Mouse (Mus musculus): ENCODE measurements around the gene Dpp9. TPM values are rescaled to one million over a fixed set of nuclear protein-coding genes. Genes with fewer than 3 reads are reported as not detected.
A peak's percentile ranks its signal among the peaks of the same experiment; 100 is the strongest.

Dpp9 gene
- polyA plus RNA-seq, 1 experiment from 2014 or later = 28.5 TPM

GRCm38 (mm10) chr17:56202476-56202875, 16.2 kb downstream of the Dpp9 start:
- peaks cover 9% of the 10 kb centered on the region for H3K4me1 ChIP-seq
- no peak overlapping the region for H3K4me3 ChIP-seq
- WGBS (ENCODE audit: insufficient replicate concordance) = 87% methylated on average over 8 of the region's 8 CpGs
- H3K9ac ChIP-seq = no peak overlapping the region
- no peak for ATAC-seq
- no peak overlapping the region for H3K4me2 ChIP-seq
- peaks cover 90% of the 10 kb centered on the region for H3K36me3 ChIP-seq
- H3K27ac ChIP-seq = no peak overlapping the region
- H3K27me3 ChIP-seq (replicated peaks) = no peaks in the 10 kb centered on the region
- no peaks in the 10 kb centered on the region for H3K9me3 ChIP-seq (replicated peaks)

GRCm38 (mm10) chr17:56201642-56202041, 17.1 kb downstream of the Dpp9 start:
- 47% methylated on average over 3 of the region's 3 CpGs for WGBS (ENCODE audit: insufficient replicate concordance)
- Histone ChIP-seq H3K9me3 (replicated peaks) (no peaks in the 10 kb centered on the region), H3K36me3 (peaks cover 90% of the 10 kb centered on the region), H3K9ac (no peak overlapping the region), H3K27me3 (replicated peaks) (no peaks in the 10 kb centered on the region), H3K27ac (no peak overlapping the region), H3K4me2 (no peak overlapping the region), H3K4me3 (no peak overlapping the region), H3K4me1 (peaks cover under 1% of the 10 kb centered on the region; the same call in 1 of the 2 replicates)
- no peak for ATAC-seq

GRCm38 (mm10) chr17:56200586-56200985, 18.1 kb downstream of the Dpp9 start:
- ATAC-seq = no peak
- Histone ChIP-seq H3K27ac (no peak overlapping the region), H3K9ac (no peak overlapping the region), H3K4me1 (no peaks in the 10 kb centered on the region), H3K36me3 (peaks cover 90% of the 10 kb centered on the region), H3K4me2 (no peak overlapping the region), H3K9me3 (replicated peaks) (no peaks in the 10 kb centered on the region), H3K4me3 (no peak overlapping the region), H3K27me3 (replicated peaks) (no peaks in the 10 kb centered on the region)
- 74% methylated on average over 9 of the region's 9 CpGs for WGBS (ENCODE audit: insufficient replicate concordance)

GRCm38 (mm10) chr17:56196860-56197259, 21.8 kb downstream of the Dpp9 start:
- Histone ChIP-seq H3K4me1 (no peaks in the 10 kb centered on the region), H3K4me3 (no peak overlapping the region), H3K36me3 (peaks cover 89% of the 10 kb centered on the region), H3K9me3 (replicated peaks) (no peaks in the 10 kb centered on the region), H3K27ac (no peak overlapping the region), H3K4me2 (no peak overlapping the region), H3K27me3 (replicated peaks) (no peaks in the 10 kb centered on the region), H3K9ac (no peak overlapping the region)
- ATAC-seq = no peak
- WGBS (ENCODE audit: insufficient replicate concordance) = 68% methylated on average over 2 of the region's 2 CpGs

GRCm38 (mm10) chr17:56194765-56195164, 23.9 kb downstream of the Dpp9 start:
- no peaks in the 10 kb centered on the region for H3K27me3 ChIP-seq (replicated peaks)
- no peak overlapping the region for H3K27ac ChIP-seq
- peak; percentile 27; the same call in 1 of the 2 replicates for ATAC-seq
- H3K4me3 ChIP-seq = no peak overlapping the region
- peaks cover 95% of the 10 kb centered on the region for H3K36me3 ChIP-seq
- H3K9ac ChIP-seq = no peak overlapping the region
- 83% methylated on average over 13 of the region's 13 CpGs for WGBS (ENCODE audit: insufficient replicate concordance)
- no peaks in the 10 kb centered on the region for H3K9me3 ChIP-seq (replicated peaks)
- H3K4me2 ChIP-seq = no peak overlapping the region
- no peaks in the 10 kb centered on the region for H3K4me1 ChIP-seq

- Histone ChIP-seq H3K4me1 (no peaks in the 10 kb centered on the region), H3K27me3 (replicated peaks) (no peaks in the 10 kb centered on the region), H3K9ac (no peak overlapping the region), H3K4me3 (no peak overlapping the region), H3K36me3 (peaks cover 99% of the 10 kb centered on the region), H3K9me3 (replicated peaks) (no peaks in the 10 kb centered on the region), H3K27ac (no peak overlapping the region), H3K4me2 (no peak overlapping the region)
- 78% methylated on average over 12 of the region's 12 CpGs for WGBS (ENCODE audit: insufficient replicate concordance)
- ATAC-seq = 0 out of 2 replicates have a peak, but pooled peaks have one; percentile 6
Measured at GRCm38 (mm10) chr17:56194357-56194756, 24.3 kb downstream of the Dpp9 start.

GRCm38 (mm10) chr17:56191266-56191665, 27.4 kb downstream of the Dpp9 start:
- Histone ChIP-seq H3K4me1 (no peaks in the 10 kb centered on the region), H3K36me3 (peaks cover 98% of the 10 kb centered on the region), H3K27ac (no peak overlapping the region), H3K9me3 (replicated peaks) (no peaks in the 10 kb centered on the region), H3K27me3 (replicated peaks) (no peaks in the 10 kb centered on the region), H3K4me2 (no peak overlapping the region), H3K4me3 (no peak overlapping the region), H3K9ac (no peak overlapping the region)
- WGBS (ENCODE audit: insufficient replicate concordance) = 81% methylated on average over 6 of the region's 6 CpGs
- no peak for ATAC-seq

- Histone ChIP-seq H3K36me3 (peaks cover 67% of the 10 kb centered on the region), H3K4me2 (no peak overlapping the region), H3K9ac (no peak overlapping the region; the same call in 1 of the 2 replicates), H3K4me3 (no peak overlapping the region), H3K27ac (peak overlapping the region; percentile 31; the same call in 1 of the 2 replicates), H3K4me1 (peaks cover 29% of the 10 kb centered on the region), H3K27me3 (replicated peaks) (no peaks in the 10 kb centered on the region), H3K9me3 (replicated peaks) (no peaks in the 10 kb centered on the region)
- 58% methylated on average over 11 of the region's 11 CpGs for WGBS (ENCODE audit: insufficient replicate concordance)
- ATAC-seq = no peak
Measured at GRCm38 (mm10) chr17:56185281-56186141, 33.2 kb downstream of the Dpp9 start.

GRCm38 (mm10) chr17:56183658-56184103, 35.0 kb downstream of the Dpp9 start, which contains the start of gene Mydgf:
TSS of gene Mydgf (minus strand) at chr17:56183920.
- peak within 1 kb of the TSS; percentile 86 for H3K4me3 ChIP-seq
- H3K4me2 ChIP-seq = peak within 1 kb of the TSS; percentile 85
- H3K9me3 ChIP-seq (replicated peaks) = no peaks in the 10 kb centered on the region
- peak; percentile 90 for ATAC-seq
- H3K27ac ChIP-seq = peak within 1 kb of the TSS; percentile 76
- H3K36me3 ChIP-seq = peaks cover 67% of the 10 kb centered on the region
- H3K4me1 ChIP-seq = peaks cover 29% of the 10 kb centered on the region
- peak within 1 kb of the TSS; percentile 84 for H3K9ac ChIP-seq
- WGBS (ENCODE audit: insufficient replicate concordance) = under 1% methylated on average over 47 of the region's 47 CpGs
- H3K27me3 ChIP-seq (replicated peaks) = no peaks in the 10 kb centered on the region

GRCm38 (mm10) chr17:56182975-56183657, 35.6 kb downstream of the Dpp9 start:
- H3K4me3 ChIP-seq = peak overlapping the region; percentile 86
- H3K4me2 ChIP-seq = peak overlapping the region; percentile 85
- peak overlapping the region; percentile 84 for H3K9ac ChIP-seq
- H3K27me3 ChIP-seq (replicated peaks) = no peaks in the 10 kb centered on the region
- peaks cover 29% of the 10 kb centered on the region for H3K4me1 ChIP-seq
- peak; percentile 73 for ATAC-seq
- under 1% methylated on average over 14 of the region's 14 CpGs for WGBS (ENCODE audit: insufficient replicate concordance)
- H3K36me3 ChIP-seq = peaks cover 67% of the 10 kb centered on the region
- no peaks in the 10 kb centered on the region for H3K9me3 ChIP-seq (replicated peaks)
- peak overlapping the region; percentile 76 for H3K27ac ChIP-seq

- Histone ChIP-seq H3K9me3 (replicated peaks) (no peaks in the 10 kb centered on the region), H3K9ac (no peak overlapping the region), H3K27ac (no peak overlapping the region), H3K4me3 (no peak overlapping the region), H3K4me2 (no peak overlapping the region), H3K4me1 (0 out of 2 replicates have a peak, but pooled peaks cover 6% of the 10 kb centered on the region), H3K27me3 (replicated peaks) (no peaks in the 10 kb centered on the region), H3K36me3 (peaks cover 49% of the 10 kb centered on the region)
- WGBS (ENCODE audit: insufficient replicate concordance) = 95% methylated on average over 3 of the region's 3 CpGs
- ATAC-seq = no peak
Measured at GRCm38 (mm10) chr17:56175416-56175815, 43.3 kb downstream of the Dpp9 start.
